Mouse (Mus musculus): ENCODE measurements around the gene Med31. TPM values are rescaled to one million over a fixed set of nuclear protein-coding genes. Genes with fewer than 3 reads are reported as not detected.

The Med31 gene
- total RNA-seq (2021): 10 to 100 TPM; 14.5 to 14.6 TPM
- long read RNA-seq, experiment 1, transcript Med31-201 (4 exons, 1,161 nt): major isoform, 12 of 15 reads
- long read RNA-seq, experiment 1, partial matches to known transcripts: 1 of 15 reads
- long read RNA-seq, experiment 1, other reads (novel, unspliced or antisense): 1 of 15 reads
- long read RNA-seq, experiment 2, transcript Med31-201 (4 exons, 1,161 nt): major isoform, 12 of 14 reads
- long read RNA-seq, experiment 2, partial matches to known transcripts: 1 of 14 reads
- long read RNA-seq, experiment 2, other reads (novel, unspliced or antisense): 0 of 14 reads

DNA sequence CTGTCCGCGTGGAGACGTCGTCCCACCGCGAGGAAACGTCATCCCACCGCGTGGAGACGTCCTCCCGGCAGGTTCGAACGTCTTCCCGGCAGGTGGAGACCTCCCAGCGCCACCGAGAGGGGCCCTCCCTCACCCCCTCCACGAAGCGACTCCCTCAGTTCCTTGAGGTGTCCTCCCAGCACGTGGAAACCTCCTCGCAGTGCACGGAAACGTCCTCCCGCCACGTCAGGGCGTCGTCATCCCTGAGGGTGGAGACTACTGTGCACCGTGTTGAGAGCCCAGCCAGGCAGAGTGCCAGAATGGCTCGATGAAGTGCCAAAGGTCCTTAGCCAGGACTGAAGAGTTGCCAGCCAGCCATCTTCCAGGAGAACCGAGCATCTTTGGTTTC lies at the start of gene Med31:
Gene Med31 (minus strand): TSS at position 183 of the 388 bp plus-strand sequence.
- DNase-seq (ENCODE audit: low spot score in 2 of 2): peak; percentile 72 to 75
- H3K4me3 ChIP-seq: peak within 1 kb of the TSS; percentile 90
- peak within 1 kb of the TSS; percentile 82 for H3K27ac ChIP-seq
- no peak for TF ChIP-seq CTCF (conservative IDR thresholded peaks at IDR 0.05)

DNA sequence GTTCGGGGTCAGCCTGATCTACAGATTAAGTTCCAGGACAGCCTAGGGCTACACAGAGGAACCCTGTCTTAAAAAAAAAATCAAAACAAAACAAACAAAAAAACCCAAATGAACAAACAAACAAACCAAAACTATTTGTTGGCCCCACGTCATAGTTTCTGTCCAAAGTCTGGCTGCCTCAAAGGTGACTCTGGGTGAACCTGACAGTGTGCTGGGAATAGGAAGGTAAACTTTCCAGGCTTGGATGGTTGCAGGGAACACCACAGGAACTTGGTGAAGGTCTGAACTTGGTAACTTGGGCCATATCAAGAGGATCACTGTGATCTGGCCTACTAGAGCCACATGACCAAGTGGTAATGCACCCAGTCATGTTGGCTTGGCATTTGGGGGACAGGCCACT lies 41.0 kb upstream of the Med31 start:
- Histone ChIP-seq H3K4me3 (no peak overlapping the region), H3K27ac (no peak overlapping the region)
- DNase-seq (ENCODE audit: low spot score in 2 of 2): no peak
- no peak for TF ChIP-seq CTCF (conservative IDR thresholded peaks at IDR 0.05)

DNA sequence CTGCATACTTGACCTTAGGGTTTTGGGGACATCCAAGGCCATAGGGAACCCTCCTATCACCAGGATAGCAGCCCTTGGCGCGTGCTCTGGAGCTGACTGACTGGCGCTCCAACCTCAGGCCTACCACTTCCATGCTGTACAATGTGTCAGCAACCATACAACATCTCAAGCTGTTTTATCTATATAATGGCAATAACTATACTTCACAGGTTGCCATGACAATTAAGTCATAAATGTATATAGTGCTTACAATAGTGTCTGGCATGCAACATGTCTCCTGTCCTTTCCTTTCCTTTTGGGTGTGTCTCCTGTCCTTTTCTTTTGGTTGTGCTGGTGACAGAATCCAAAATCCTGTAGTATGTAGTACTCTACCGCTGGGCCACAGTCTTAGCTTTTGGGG lies 40.2 kb upstream of the Med31 start:
- no peak for TF ChIP-seq CTCF (conservative IDR thresholded peaks at IDR 0.05)
- Histone ChIP-seq H3K4me3 (no peak overlapping the region), H3K27ac (no peak overlapping the region)
- no peak for DNase-seq (ENCODE audit: low spot score in 2 of 2)

DNA sequence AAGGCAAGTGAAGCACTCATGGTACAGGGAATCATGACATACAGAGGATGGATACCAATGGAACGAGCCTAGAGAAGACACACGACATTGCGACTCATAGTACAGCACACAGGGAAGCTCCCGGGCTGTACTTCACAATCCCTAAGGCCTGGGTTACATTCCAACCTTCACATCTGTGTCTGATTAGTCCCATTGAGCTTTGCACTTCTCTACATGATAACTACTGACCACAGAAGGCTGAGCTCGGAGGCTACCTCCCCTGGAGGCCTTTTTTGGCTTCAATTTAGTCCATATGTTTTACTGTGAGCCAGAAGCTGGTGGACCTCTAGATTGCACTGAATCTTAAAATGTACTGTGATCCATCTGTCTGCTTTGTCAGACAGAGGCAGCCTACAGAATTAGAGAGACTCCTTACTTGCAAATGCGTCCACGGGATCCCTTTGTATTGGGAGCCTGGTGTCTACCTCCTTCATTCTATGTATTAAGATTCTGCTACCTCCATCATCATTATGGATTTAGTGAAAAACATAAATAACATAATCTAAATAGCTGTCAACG lies 29.9 kb upstream of the Med31 start:
- Histone ChIP-seq H3K27ac (no peak overlapping the region), H3K4me3 (no peak overlapping the region)
- TF ChIP-seq CTCF (conservative IDR thresholded peaks at IDR 0.05): no peak
- no peak for DNase-seq (ENCODE audit: low spot score in 2 of 2)

DNA sequence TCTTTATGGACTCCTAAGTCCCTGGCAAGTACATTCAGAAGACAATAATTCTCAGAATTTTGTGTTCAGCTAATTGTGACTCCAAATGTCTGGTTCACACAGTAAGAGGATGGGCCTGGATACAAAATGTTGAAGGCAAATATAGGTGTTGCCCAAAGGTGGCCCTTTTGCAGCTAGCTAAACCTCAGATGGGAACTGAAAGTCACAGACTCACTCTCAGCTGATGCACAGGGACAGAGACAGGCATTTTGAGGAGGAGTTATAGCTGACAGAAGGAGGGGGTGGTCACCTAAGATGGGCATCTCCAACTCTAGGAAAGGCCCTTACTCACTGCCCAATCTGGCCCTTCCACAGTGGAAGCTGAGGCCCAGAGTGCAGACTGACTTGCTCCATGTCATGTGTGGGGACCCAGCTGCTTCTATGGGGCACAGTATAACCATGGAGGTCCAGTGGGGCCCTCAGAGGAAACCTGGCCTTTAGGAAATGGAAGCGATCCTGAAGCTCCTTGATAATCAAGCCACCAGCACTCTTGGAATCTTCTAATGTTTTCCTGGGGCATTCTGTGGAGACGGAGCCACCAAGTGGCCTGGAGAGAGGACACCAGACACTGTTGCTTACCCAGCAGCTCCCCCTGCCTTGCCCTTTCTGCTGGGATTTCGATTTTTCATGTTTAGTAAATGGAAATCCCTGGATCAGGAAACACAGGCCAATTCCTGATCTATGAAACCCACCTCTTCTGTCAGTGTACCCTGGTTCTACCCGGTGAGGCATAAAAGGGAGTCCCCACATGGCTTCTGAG lies 24.9 kb upstream of the Med31 start:
- TF ChIP-seq CTCF (conservative IDR thresholded peaks at IDR 0.05): peak; percentile 62
- H3K4me3 ChIP-seq: no peak overlapping the region
- no peak overlapping the region for H3K27ac ChIP-seq
- DNase-seq (ENCODE audit: low spot score in 2 of 2): no peak

DNA sequence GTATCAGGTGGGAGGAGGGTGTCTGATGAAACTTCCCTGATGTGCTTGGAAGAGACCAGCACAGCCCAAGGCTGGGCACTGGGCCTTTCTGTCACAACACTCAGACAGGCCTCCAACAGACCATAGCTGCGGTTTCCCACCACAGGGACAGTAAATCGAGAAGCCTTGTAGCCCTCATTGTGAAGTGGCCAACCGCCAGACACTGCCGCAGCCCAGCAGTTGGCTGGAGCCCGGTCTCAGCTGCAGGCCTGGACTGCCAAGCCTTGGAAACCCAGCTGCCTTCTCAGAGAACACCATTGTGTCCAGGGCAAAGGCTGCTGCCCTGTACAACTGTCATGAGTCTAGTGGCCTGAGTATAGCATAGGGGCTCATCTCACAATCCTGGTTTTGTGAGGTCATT lies 18.6 kb upstream of the Med31 start:
- DNase-seq (ENCODE audit: low spot score in 2 of 2): peak; percentile 36 to 65
- H3K27ac ChIP-seq: peak overlapping the region; percentile 69; the same call in 1 of the 2 replicates
- no peak for TF ChIP-seq CTCF (conservative IDR thresholded peaks at IDR 0.05)

DNA sequence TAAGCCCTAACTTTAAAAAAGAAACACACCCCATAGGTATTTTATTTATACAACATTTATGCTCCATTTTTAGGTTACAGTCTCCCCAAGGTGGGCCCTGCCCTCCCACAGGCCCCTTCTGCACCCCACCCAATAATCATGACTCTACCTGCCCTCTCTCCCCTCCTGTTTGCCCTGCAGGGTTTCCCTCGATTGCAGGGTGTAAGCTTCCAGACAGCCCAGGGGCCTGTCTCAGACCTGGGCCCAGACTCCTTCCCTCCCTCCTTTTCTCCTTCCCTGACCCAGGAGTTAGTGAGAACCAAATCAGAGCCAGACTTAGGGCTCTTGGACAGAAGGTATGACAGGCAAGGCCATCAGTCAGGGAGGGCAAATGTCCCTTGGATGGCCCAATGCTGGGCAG lies 17.6 kb upstream of the Med31 start:
- H3K27ac ChIP-seq: no peak overlapping the region
- no peak overlapping the region for H3K4me3 ChIP-seq
- DNase-seq (ENCODE audit: low spot score in 2 of 2): no peak
- TF ChIP-seq CTCF (conservative IDR thresholded peaks at IDR 0.05): no peak

More for the DNA sequence above, 18.6 kb upstream of the Med31 start:
- H3K4me3 ChIP-seq: no peak overlapping the region

DNA sequence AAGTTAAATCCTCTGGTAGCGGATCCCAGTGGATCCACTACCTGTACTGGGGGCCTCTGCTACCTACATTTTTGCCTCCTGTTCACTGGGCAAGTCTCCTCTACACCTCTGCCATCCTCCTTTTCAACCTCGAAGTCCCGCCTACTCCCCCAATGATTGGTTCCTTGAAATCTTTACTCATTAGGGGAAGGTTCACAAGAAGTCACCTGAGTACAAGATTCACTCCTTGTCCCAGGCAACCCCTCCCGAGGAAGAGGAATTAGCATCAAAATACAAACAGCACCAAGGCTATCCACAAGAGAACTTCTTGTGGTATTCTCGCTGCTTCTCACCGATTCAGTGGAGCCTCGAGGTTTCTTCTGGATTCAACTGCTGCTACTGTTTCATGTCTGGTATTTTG lies 16.7 kb upstream of the Med31 start:
- no peak for DNase-seq (ENCODE audit: low spot score in 2 of 2)
- no peak for TF ChIP-seq CTCF (conservative IDR thresholded peaks at IDR 0.05)
- Histone ChIP-seq H3K27ac (no peak overlapping the region), H3K4me3 (no peak overlapping the region)

DNA sequence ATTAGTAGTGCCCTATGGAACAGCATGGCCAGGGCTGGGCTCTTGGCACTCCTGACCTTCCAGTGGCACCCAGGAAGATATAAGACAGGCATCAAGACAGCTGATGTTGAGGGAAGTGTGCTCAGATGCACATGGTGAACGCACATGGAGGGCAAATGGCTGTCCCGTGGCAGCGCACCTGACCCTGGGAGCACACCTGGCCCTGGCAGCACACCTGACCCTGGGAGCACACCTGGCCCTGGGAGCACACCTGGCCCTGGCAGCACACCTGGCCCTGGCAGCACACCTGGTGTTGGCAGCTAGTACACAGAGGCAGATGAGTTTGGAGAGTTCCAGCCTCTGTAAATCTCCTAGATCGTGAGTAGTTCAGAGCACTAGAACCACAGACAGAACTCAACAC lies 13.1 kb upstream of the Med31 start:
- no peak for TF ChIP-seq CTCF (conservative IDR thresholded peaks at IDR 0.05)
- Histone ChIP-seq H3K27ac (no peak overlapping the region), H3K4me3 (no peak overlapping the region)
- DNase-seq (ENCODE audit: low spot score in 2 of 2): no peak

DNA sequence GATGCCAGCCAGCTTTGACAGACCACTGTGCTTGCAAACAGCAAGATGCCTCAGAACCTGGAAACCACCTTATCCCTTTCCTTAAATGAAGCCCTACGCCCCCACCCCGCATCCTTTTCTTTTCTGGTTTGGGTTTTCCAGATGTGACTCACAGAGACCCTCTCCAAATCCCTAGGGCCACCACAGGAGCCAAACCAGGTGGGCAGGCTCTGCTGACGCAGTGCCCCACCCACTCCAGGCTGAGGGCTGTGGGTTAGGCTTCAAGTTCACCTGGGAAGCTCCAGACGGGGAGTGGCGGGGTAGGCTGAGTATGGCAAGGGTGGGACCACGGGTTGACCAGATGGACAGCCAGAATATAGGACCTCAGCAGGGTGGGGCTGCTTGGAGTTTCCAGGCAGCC lies 11.5 kb upstream of the Med31 start:
- Histone ChIP-seq H3K27ac (no peak overlapping the region), H3K4me3 (no peak overlapping the region)
- no peak for DNase-seq (ENCODE audit: low spot score in 2 of 2)
- TF ChIP-seq CTCF (conservative IDR thresholded peaks at IDR 0.05): no peak

DNA sequence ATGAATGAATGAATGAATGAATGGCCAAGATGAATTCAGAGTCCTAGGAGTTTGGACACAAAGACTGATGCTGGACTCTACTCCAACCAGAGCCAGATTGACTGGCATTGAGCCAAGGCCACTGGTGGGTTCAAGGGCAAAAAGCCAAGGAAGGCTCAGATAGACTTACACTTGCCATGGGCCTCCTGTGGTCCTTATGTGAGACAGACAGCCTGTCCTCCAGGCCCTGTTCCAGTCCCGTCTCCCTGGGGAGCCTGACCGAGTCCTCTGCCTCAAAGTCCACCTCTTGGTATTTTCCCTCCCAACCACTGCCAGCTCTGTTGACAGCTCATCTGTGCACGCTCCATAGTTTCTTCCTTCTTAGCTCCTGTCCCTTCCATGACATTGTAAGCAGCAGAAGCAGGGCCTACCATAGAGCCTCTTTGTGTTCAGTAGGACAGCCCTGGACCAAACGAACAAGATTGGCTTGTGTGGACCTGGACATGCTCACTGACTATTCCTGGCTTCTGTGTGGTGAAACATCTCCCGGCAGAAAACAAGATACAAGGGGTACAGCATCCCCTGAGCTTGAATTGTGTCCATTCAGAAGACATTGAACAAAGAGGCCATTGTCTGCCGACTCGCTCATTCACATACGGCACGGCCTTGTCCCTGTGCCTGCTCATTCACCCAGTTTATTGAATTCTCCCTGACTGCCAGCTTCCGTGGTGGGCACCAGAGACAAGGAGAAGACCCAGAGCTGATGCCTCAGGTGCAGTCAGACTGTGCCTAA lies 10.8 kb upstream of the Med31 start:
- DNase-seq (ENCODE audit: low spot score in 2 of 2): no peak
- Histone ChIP-seq H3K4me3 (no peak overlapping the region), H3K27ac (peak overlapping the region; percentile 51; the same call in 1 of the 2 replicates)
- no peak for TF ChIP-seq CTCF (conservative IDR thresholded peaks at IDR 0.05)

DNA sequence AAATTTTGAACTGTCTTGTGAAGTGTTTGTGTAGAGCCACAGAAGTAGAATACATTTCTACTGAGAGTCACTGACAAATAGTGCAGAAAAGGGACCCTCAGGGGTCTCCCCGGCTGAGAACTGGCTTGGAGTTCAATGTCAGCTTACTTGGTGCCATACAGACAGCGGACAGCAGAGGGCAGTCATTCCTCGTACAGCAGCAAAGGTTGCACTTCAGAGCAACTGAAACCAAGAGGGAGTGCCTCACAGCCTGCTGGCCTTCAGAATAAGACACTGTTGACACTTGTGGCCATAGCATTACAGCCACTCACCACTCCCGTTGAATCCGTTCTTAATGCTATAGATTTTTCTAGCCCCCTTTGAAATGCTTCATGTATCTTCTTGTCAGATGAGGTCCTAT lies 9.5 kb upstream of the Med31 start:
- peak; percentile 63 to 84 for DNase-seq (ENCODE audit: low spot score in 2 of 2)
- H3K27ac ChIP-seq: no peak overlapping the region
- H3K4me3 ChIP-seq: no peak overlapping the region
- TF ChIP-seq CTCF (conservative IDR thresholded peaks at IDR 0.05): peak; percentile 99

DNA sequence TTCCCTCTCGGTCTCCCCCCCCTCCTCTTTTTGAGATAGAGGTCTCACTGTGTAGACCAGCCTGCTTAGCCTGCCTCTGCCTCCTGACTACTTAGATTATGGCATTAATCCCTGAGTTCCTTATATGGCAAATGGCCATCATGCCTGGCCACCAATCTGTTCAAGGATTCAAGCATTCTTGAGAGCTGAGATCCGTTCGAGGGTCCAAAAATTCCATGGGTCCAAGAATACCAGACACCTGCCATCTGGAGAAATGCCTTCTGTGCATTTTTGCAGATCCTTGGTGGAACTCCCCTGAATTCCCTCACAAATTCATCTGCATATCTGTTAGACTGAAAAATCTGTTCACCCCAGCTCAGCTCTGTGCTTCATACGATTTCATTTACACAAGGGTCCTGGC lies 8.0 kb upstream of the Med31 start:
- H3K27ac ChIP-seq: no peak overlapping the region
- TF ChIP-seq CTCF (conservative IDR thresholded peaks at IDR 0.05): no peak
- H3K4me3 ChIP-seq: no peak overlapping the region
- no peak for DNase-seq (ENCODE audit: low spot score in 2 of 2)

Measured in layer of hippocampus, adult 2 months (tissue).